Mouse (Mus musculus): ENCODE results near the gene Epha10. TPM values are rescaled to one million over a fixed set of nuclear protein-coding genes. Genes with fewer than 3 reads are reported as not detected.

Gene Epha10
- polyA plus RNA-seq, 1 experiment: 0.04 TPM

DNA sequence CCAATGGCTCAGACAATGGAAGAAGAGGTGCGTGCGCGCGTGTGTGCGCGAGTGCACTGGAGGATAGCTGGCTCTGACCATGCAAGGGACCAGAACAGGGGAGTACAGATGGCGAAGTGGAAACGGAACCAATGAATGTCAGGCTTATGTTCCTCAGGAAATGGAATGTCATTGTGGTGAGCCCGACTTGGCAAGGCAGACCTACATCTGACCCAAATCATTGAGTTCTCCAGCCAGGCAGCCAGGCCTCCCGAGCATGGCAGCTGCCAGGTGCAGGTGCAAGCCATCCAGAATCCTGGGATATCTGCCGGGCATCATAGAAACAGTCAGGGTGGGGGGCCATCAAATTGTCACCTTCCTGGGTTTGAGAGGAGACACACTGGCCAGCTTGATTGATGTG is 80.2 kb downstream of the Epha10 start:
- 84% methylated on average over 11 of the region's 11 CpGs for WGBS

DNA sequence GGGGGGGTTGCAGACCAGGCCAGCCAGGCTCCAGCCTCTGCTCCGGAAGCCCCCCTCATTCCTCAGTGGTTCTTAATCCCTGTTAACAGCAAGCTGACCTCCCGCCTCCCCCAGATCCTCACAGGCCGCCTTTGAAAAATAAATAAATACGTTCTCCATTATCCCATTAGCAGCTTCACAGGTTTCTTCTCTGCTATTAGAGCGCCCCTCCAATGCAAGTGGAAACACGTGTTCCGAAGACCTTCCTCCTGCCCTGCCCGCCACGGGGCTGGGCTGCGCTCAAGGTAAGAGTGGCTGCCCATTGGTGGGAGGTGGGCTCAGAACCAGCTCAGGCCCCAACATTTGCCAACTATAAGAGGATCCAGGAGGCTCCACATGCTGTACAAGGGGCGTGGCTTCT is 81.9 kb downstream of the Epha10 start:
- DNase-seq (ENCODE audit: low read depth, low spot score): no peak
- WGBS: 48% methylated on average over 11 of the region's 11 CpGs

More for the DNA sequence above, 80.2 kb downstream of the Epha10 start:
- no peak for DNase-seq (ENCODE audit: low read depth, low spot score)

DNA sequence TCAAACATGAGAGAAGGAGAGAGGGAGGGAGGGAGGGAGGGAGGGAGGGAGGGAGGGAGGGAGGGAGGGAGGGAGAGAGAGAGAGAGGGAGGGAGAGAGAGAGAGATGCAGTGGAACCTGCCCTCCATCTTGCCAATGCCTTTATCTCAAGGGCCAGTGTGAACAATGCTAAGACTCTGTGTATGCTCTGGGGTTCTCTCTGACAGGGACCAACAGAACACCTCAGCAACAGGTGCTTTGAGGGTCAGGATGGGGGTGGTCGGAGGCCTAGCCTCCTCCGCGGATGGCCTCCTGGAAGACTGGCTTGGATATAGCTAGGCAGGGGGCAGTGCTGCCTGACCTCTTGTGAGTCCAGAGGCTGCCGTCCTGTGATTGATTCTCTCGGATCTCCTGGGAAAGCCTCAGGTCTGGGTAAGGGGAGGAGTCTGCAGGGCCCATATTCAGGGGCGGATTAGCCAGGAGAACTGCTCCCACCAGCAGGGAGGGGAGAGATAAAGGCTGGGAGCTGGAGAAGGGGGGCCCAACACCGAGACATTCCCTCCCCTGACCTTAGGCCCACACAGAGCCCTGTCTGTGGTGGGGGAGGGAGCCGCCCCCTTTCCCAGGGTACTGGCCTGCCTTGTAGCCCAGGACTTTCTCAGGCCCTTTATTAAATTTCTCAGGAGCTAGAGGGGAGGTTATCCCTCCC is 84.4 kb downstream of the Epha10 start:
- no peak for DNase-seq (ENCODE audit: low read depth, low spot score)
- WGBS: 48% methylated on average over 8 of the region's 8 CpGs

Other genes with a start within 250 kb of the Epha10 start
- 0.01 TPM in 1 of 2 replicates, not detected in the other for gene Pou3f1, start 224.1 kb upstream of the Epha10 start, polyA plus RNA-seq (2012; rRNA removed)
- gene Utp11, start 187.3 kb upstream of the Epha10 start, polyA plus RNA-seq (2012; rRNA removed): 4.0 and 4.8 TPM in 2 replicates
- 3.3 and 3.9 TPM in 2 replicates for gene Fhl3, start 180.2 kb upstream of the Epha10 start, polyA plus RNA-seq (2012; rRNA removed)
- 14.6 and 14.8 TPM in 2 replicates for gene Sf3a3, start 166.1 kb upstream of the Epha10 start, polyA plus RNA-seq (2012; rRNA removed)
- gene Inpp5b, start 139.0 kb upstream of the Epha10 start, polyA plus RNA-seq (2012; rRNA removed): 32.8 and 41.7 TPM in 2 replicates
- gene Mtf1, start 78.8 kb upstream of the Epha10 start, polyA plus RNA-seq (2012; rRNA removed): 8.9 and 15.4 TPM in 2 replicates
- gene Yrdc, start 30.2 kb upstream of the Epha10 start, polyA plus RNA-seq (2012; rRNA removed): 41.9 and 52.3 TPM in 2 replicates
- gene 1110065P20Rik, start 29.7 kb upstream of the Epha10 start, polyA plus RNA-seq (2012; rRNA removed): 24.5 TPM in 2 replicates
- 0.32 and 0.38 TPM in 2 replicates for gene Maneal, start 18.7 kb upstream of the Epha10 start, polyA plus RNA-seq (2012; rRNA removed)
- gene 9930104L06Rik, start 56.1 kb downstream of the Epha10 start, polyA plus RNA-seq (2012; rRNA removed): 8.5 and 8.9 TPM in 2 replicates
- gene Cdca8, start 58.4 kb downstream of the Epha10 start, polyA plus RNA-seq (2012; rRNA removed): 32.2 and 42.9 TPM in 2 replicates
- 2.4 TPM in 2 replicates for gene Rspo1, start 105.5 kb downstream of the Epha10 start, polyA plus RNA-seq (2012; rRNA removed)
- 9.2 and 12.6 TPM in 2 replicates for gene Gnl2, start 135.7 kb downstream of the Epha10 start, polyA plus RNA-seq (2012; rRNA removed)
- not detected in 2 replicates for gene Dnali1, start 184.8 kb downstream of the Epha10 start, polyA plus RNA-seq (2012; rRNA removed)
- gene Snip1, start 185.8 kb downstream of the Epha10 start, polyA plus RNA-seq (2012; rRNA removed): 9.8 and 9.9 TPM in 2 replicates
- gene Meaf6, start 204.2 kb downstream of the Epha10 start, polyA plus RNA-seq (2012; rRNA removed): 12.1 and 15.8 TPM in 2 replicates
- gene Zc3h12a, start 246.9 kb downstream of the Epha10 start, polyA plus RNA-seq (2012; rRNA removed): 48.0 and 56.2 TPM in 2 replicates